Mouse (Mus musculus): Measurements from ENCODE around the gene Meis3. TPM values are rescaled to one million over a fixed set of nuclear protein-coding genes. Genes with fewer than 3 reads are reported as not detected.
A peak's percentile ranks its signal among the peaks of the same experiment; 100 is the strongest.

Gene Meis3
- total and polyA plus RNA-seq, 2 experiments from 2014 or later: 106 to 111 TPM

GRCm38 (mm10) chr7:16129846-16130691 is 44.8 kb upstream of the Meis3 start:
- Histone ChIP-seq H3K4me1 (ENCODE audit: insufficient read depth, low read length) (peaks cover 14% of the 10 kb centered on the region), H3K4me3 (ENCODE audit: low read depth, low read length) (peak overlapping the region; percentile 60), H3K36me3 (ENCODE audit: insufficient read depth, low read length) (peaks cover 16% of the 10 kb centered on the region), H3K27me3 (ENCODE audit: insufficient read depth, low read length) (no peaks in the 10 kb centered on the region), H3K9ac (replicated peaks; ENCODE audit: low read length, poor library complexity, severe bottlenecking) (peak overlapping the region; percentile 72), H3K27ac (ENCODE audit: low read depth, low read length) (peak overlapping the region; percentile 74), H3K4me2 (ENCODE audit: low read depth, low read length, poor library complexity, severe bottlenecking) (peak overlapping the region; percentile 80), H3K9me3 (ENCODE audit: low read length) (no peaks in the 10 kb centered on the region)
- ATAC-seq (ENCODE audit: low FRiP score) (peak; percentile 81), DNase-seq (ENCODE audit: low spot score) (peak; percentile 87)
- under 1% methylated on average over 28 of the region's 38 CpGs for WGBS
- no peak; the same call in 1 of the 2 replicates for TF ChIP-seq CTCF (IDR thresholded peaks at IDR 0.05)

- WGBS: 32% methylated on average over 13 of the region's 13 CpGs
- no peaks in the 10 kb centered on the region for H3K27me3 ChIP-seq (ENCODE audit: insufficient read depth, low read length)
- H3K9me3 ChIP-seq (ENCODE audit: low read length): no peaks in the 10 kb centered on the region
- DNase-seq (ENCODE audit: low spot score) (no peak), ATAC-seq (ENCODE audit: low FRiP score) (no peak)
- peak overlapping the region; percentile 72; the same call in 1 of the 2 replicates for H3K9ac ChIP-seq (replicated peaks; ENCODE audit: low read length, poor library complexity, severe bottlenecking)
- peaks cover 14% of the 10 kb centered on the region for H3K4me1 ChIP-seq (ENCODE audit: insufficient read depth, low read length)
- H3K4me2 ChIP-seq (ENCODE audit: low read depth, low read length, poor library complexity, severe bottlenecking): peak overlapping the region; percentile 80
- H3K27ac ChIP-seq (ENCODE audit: low read depth, low read length): peak overlapping the region; percentile 74
- H3K36me3 ChIP-seq (ENCODE audit: insufficient read depth, low read length): peaks cover 14% of the 10 kb centered on the region
- no peak for TF ChIP-seq CTCF (IDR thresholded peaks at IDR 0.05)
- H3K4me3 ChIP-seq (ENCODE audit: low read depth, low read length): peak overlapping the region; percentile 60
Measured at GRCm38 (mm10) chr7:16130956-16131634, 43.8 kb upstream of the Meis3 start.

GRCm38 (mm10) chr7:16132161-16132581 is 42.7 kb upstream of the Meis3 start:
- DNase-seq (ENCODE audit: low spot score): peak; percentile 22
- Histone ChIP-seq H3K27me3 (ENCODE audit: insufficient read depth, low read length) (no peaks in the 10 kb centered on the region), H3K9me3 (ENCODE audit: low read length) (no peaks in the 10 kb centered on the region), H3K4me3 (ENCODE audit: low read depth, low read length) (no peak overlapping the region), H3K9ac (replicated peaks; ENCODE audit: low read length, poor library complexity, severe bottlenecking) (no peak overlapping the region; the same call in 1 of the 2 replicates), H3K36me3 (ENCODE audit: insufficient read depth, low read length) (peaks cover 11% of the 10 kb centered on the region; the same call in 1 of the 2 replicates), H3K4me2 (ENCODE audit: low read depth, low read length, poor library complexity, severe bottlenecking) (peak overlapping the region; percentile 80), H3K27ac (ENCODE audit: low read depth, low read length) (no peak overlapping the region), H3K4me1 (ENCODE audit: insufficient read depth, low read length) (peaks cover 14% of the 10 kb centered on the region)
- no peak for ATAC-seq (ENCODE audit: low FRiP score)
- TF ChIP-seq CTCF (IDR thresholded peaks at IDR 0.05): no peak
- 12% methylated on average over 7 of the region's 7 CpGs for WGBS

GRCm38 (mm10) chr7:16132926-16133325 is 42.0 kb upstream of the Meis3 start:
- Histone ChIP-seq H3K27ac (ENCODE audit: low read depth, low read length) (no peak overlapping the region), H3K36me3 (ENCODE audit: insufficient read depth, low read length) (peaks cover 7% of the 10 kb centered on the region; the same call in 1 of the 2 replicates), H3K4me3 (ENCODE audit: low read depth, low read length) (no peak overlapping the region), H3K9me3 (ENCODE audit: low read length) (no peaks in the 10 kb centered on the region), H3K4me1 (ENCODE audit: insufficient read depth, low read length) (peaks cover 14% of the 10 kb centered on the region), H3K9ac (replicated peaks; ENCODE audit: low read length, poor library complexity, severe bottlenecking) (no peak overlapping the region), H3K4me2 (ENCODE audit: low read depth, low read length, poor library complexity, severe bottlenecking) (no peak overlapping the region), H3K27me3 (ENCODE audit: insufficient read depth, low read length) (no peaks in the 10 kb centered on the region)
- ATAC-seq (ENCODE audit: low FRiP score): no peak
- WGBS: 64% methylated on average over 3 of the region's 3 CpGs
- DNase-seq (ENCODE audit: low spot score): no peak
- no peak for TF ChIP-seq CTCF (IDR thresholded peaks at IDR 0.05)

GRCm38 (mm10) chr7:16133691-16134090 is 41.2 kb upstream of the Meis3 start:
- Histone ChIP-seq H3K27ac (ENCODE audit: low read depth, low read length) (no peak overlapping the region), H3K4me2 (ENCODE audit: low read depth, low read length, poor library complexity, severe bottlenecking) (no peak overlapping the region), H3K4me3 (ENCODE audit: low read depth, low read length) (no peak overlapping the region), H3K9ac (replicated peaks; ENCODE audit: low read length, poor library complexity, severe bottlenecking) (no peak overlapping the region), H3K36me3 (ENCODE audit: insufficient read depth, low read length) (peaks cover 7% of the 10 kb centered on the region; the same call in 1 of the 2 replicates), H3K4me1 (ENCODE audit: insufficient read depth, low read length) (peaks cover 13% of the 10 kb centered on the region), H3K27me3 (ENCODE audit: insufficient read depth, low read length) (no peaks in the 10 kb centered on the region), H3K9me3 (ENCODE audit: low read length) (no peaks in the 10 kb centered on the region)
- TF ChIP-seq CTCF (IDR thresholded peaks at IDR 0.05): no peak
- DNase-seq (ENCODE audit: low spot score) (no peak), ATAC-seq (ENCODE audit: low FRiP score) (no peak)
- 92% methylated on average over 9 of the region's 9 CpGs for WGBS

Measured in midbrain, postnatal 0 days (tissue).